Mouse (Mus musculus): Measurements from ENCODE around the gene Fgf2.

GRCm38 (mm10) chr3:37397646-37398045 is 49.5 kb downstream of the Fgf2 start:
- TF ChIP-seq CTCF (IDR thresholded peaks at IDR 0.05; ENCODE audit: low read depth): no peak
- TF ChIP-seq EP300 (IDR thresholded peaks at IDR 0.05; ENCODE audit: low read depth): no peak
